Mouse (Mus musculus) liver, postnatal 0 days (tissue): ENCODE data around the gene Slfn3.

Source experiments
- CTCF ChIP-seq: sonication (generic); IDR thresholded peaks from 2 replicates; pipeline ENCODE4 v1.5.1; 2016; ENCODE audit warnings: antibody characterized with exemption, low read depth
- EP300 ChIP-seq: IDR thresholded peaks from 2 replicates; pipeline ENCODE4 v1.6.1; 2016; ENCODE audit warnings: antibody characterized with exemption, low read depth, mild to moderate bottlenecking

- TF ChIP-seq CTCF, result no peak
- TF ChIP-seq EP300, result no peak
Observed at GRCm38 (mm10) chr11:83239811-83240210, 48.7 kb downstream of the Slfn3 start.
